Mouse (Mus musculus) forebrain, postnatal 0 days (tissue): Measurements from ENCODE around the gene Dlx2. TPM values are rescaled to one million over a fixed set of nuclear protein-coding genes. Genes with fewer than 3 reads are reported as not detected.

Experiments
- ATAC-seq: fragments of 200-750 bp; cut with Nextera tagmentation; 2 replicates; pipeline ENCODE4 v1.8.0; 2017; ENCODE audit warnings: mild to moderate bottlenecking, moderate library complexity
- DNase-seq: peaks from one replicate; pipeline ENCODE4 v3.0.0-alpha.2; 2015
- H3K27ac ChIP-seq: fragments of 300-500 bp; sonication (generic); 2 replicates; pipeline ENCODE4 v1.5.1; 2014; ENCODE audit warnings: low read depth, mild to moderate bottlenecking, antibody characterized with exemption, low read length, moderate library complexity, mixed read lengths
- H3K27me3 ChIP-seq: fragments of 300-500 bp; sonication (generic); 2 replicates; pipeline ENCODE4 v1.6.1; 2014; ENCODE audit warnings: mild to moderate bottlenecking, low read length, mixed read lengths; ENCODE audit not compliant: insufficient read depth
- H3K36me3 ChIP-seq: fragments of 300-500 bp; sonication (generic); 2 replicates; pipeline ENCODE4 v1.6.1; 2014; ENCODE audit warnings: mild to moderate bottlenecking, moderate library complexity; ENCODE audit not compliant: insufficient read depth
- H3K4me1 ChIP-seq: fragments of 300-500 bp; sonication (generic); 2 replicates; pipeline ENCODE4 v1.6.1; 2014; ENCODE audit warnings: antibody characterized with exemption; ENCODE audit not compliant: insufficient read depth
- H3K4me2 ChIP-seq: fragments of 300-500 bp; sonication (generic); 2 replicates; pipeline ENCODE4 v1.6.1; 2014; ENCODE audit warnings: low read depth, mild to moderate bottlenecking, moderate library complexity
- H3K4me3 ChIP-seq: fragments of 300-500 bp; sonication (generic); 2 replicates; pipeline ENCODE4 v1.5.1; 2014; ENCODE audit warnings: low read depth, low read length, mixed read lengths
- H3K9ac ChIP-seq: fragments of 300-500 bp; sonication (generic); 2 replicates; pipeline ENCODE4 v1.6.1; 2014; ENCODE audit warnings: mild to moderate bottlenecking
- H3K9me3 ChIP-seq: fragments of 300-500 bp; sonication (generic); 2 replicates; pipeline ENCODE4 v1.6.1; 2016; ENCODE audit warnings: low read length
- CTCF ChIP-seq: sonication (generic); IDR thresholded peaks from 2 replicates; pipeline ENCODE4 v1.5.1; 2016; ENCODE audit warnings: antibody characterized with exemption, control low read depth, low read depth
- WGBS: fragments of 180-500 bp; shearing (Covaris S2); extraction: QIAGEN DNeasy Blood & Tissue Kit; methylation state at CpG from one replicate; pipeline ENCODE4 v1.1.7; 2014; 5-methylcytosine and 5-hydroxymethylcytosine counted together
- polyA plus RNA-seq: library from polyadenylated mRNA; unstranded; fragments of >200 nt; fragmentation: Nextera tagmentation; extraction: Ambion mirVana; gene quantifications from 2 replicates; pipeline ENCODE4 v1.2.1, GENCODE M21; 2015
- total RNA-seq: library from RNA; depleted of rRNA; stranded (reverse); fragments of >200 nt; gene quantifications from 2 replicates; pipeline ENCODE4 v1.2.3, GENCODE M21; 2014

Gene Dlx2
- total and polyA plus RNA-seq, 2 experiments from 2014 or later: 28.1 to 43.1 TPM

- Histone ChIP-seq H3K9me3 (no peaks in the 10 kb centered on the region), H3K27me3 (no peaks in the 10 kb centered on the region), H3K36me3 (no peaks in the 10 kb centered on the region), H3K4me3 (no peak overlapping the region), H3K9ac (no peak overlapping the region), H3K27ac (no peak overlapping the region), H3K4me2 (no peak overlapping the region), H3K4me1 (no peaks in the 10 kb centered on the region)
- TF ChIP-seq CTCF: no peak
- no peak for ATAC-seq
- no peak for DNase-seq
- 86% methylated on average over 9 of the region's 9 CpGs for WGBS
These were observed 19.9 kb upstream of the Dlx2 start for GRCm38 (mm10) chr2:71566466-71566865.

GRCm38 (mm10) chr2:71556071-71556470 is 9.5 kb upstream of the Dlx2 start:
- WGBS: 66% methylated on average over 5 of the region's 5 CpGs
- H3K4me1 ChIP-seq: no peaks in the 10 kb centered on the region
- DNase-seq (no peak), ATAC-seq (no peak)
- no peaks in the 10 kb centered on the region for H3K9me3 ChIP-seq
- H3K27me3 ChIP-seq: peaks cover 16% of the 10 kb centered on the region
- no peak overlapping the region for H3K4me2 ChIP-seq
- no peak overlapping the region for H3K9ac ChIP-seq
- no peak overlapping the region for H3K27ac ChIP-seq
- TF ChIP-seq CTCF: no peak
- no peaks in the 10 kb centered on the region for H3K36me3 ChIP-seq
- no peak overlapping the region for H3K4me3 ChIP-seq

DNA sequence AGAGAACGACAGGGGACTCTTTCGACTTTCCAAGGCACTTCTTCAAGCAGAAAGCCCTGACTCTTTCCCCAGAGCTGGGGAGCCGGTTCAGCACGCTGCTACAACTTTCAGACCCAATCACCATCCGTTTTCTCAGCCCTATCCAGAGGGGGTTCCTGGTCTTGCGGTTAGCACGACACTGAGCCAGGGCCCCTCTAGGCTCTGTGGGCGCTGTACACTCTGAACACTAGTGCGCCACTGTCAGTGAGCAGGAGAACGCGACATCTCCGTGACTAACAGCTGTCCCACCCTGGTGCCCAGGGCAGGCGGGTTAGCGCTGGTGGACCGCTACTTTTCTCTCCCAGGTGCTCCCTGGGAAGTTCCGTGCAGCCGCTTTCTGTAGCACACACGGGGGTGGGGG is 5.2 kb upstream of the Dlx2 start:
- no peak for TF ChIP-seq CTCF
- Histone ChIP-seq H3K9ac (no peak overlapping the region), H3K27ac (no peak overlapping the region), H3K4me1 (no peaks in the 10 kb centered on the region), H3K4me2 (no peak overlapping the region), H3K27me3 (peaks cover 38% of the 10 kb centered on the region), H3K36me3 (no peaks in the 10 kb centered on the region), H3K9me3 (no peaks in the 10 kb centered on the region), H3K4me3 (no peak overlapping the region)
- no peak for ATAC-seq
- DNase-seq: no peak
- 2% methylated on average over 18 of the region's 18 CpGs for WGBS

DNA sequence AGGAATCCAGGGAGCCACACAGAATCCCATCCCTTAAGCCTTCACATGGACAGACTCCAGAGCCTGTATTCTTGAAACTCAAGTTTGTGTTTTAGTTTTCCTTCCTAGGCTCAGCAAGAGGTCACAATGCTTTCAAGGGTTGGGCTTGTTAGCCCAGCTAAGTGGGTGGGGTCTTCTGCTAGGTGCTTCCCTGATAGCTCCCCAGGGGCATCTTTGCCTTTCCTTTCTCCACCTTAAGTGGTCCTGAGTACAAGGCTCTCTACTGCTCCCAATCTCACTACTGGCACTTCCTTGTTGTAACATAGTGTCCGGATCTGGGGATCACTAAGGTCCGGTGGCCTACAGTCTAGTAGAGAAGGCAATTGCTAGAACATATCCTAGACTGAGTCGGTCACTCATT is 3.8 kb upstream of the Dlx2 start:
- no peak for DNase-seq
- Histone ChIP-seq H3K4me3 (no peak overlapping the region), H3K4me1 (no peaks in the 10 kb centered on the region), H3K9me3 (no peaks in the 10 kb centered on the region), H3K27me3 (peaks cover 38% of the 10 kb centered on the region), H3K9ac (no peak overlapping the region), H3K27ac (no peak overlapping the region), H3K36me3 (no peaks in the 10 kb centered on the region), H3K4me2 (no peak overlapping the region)
- WGBS: 43% methylated on average over 3 of the region's 3 CpGs
- no peak for ATAC-seq
- TF ChIP-seq CTCF: no peak

DNA sequence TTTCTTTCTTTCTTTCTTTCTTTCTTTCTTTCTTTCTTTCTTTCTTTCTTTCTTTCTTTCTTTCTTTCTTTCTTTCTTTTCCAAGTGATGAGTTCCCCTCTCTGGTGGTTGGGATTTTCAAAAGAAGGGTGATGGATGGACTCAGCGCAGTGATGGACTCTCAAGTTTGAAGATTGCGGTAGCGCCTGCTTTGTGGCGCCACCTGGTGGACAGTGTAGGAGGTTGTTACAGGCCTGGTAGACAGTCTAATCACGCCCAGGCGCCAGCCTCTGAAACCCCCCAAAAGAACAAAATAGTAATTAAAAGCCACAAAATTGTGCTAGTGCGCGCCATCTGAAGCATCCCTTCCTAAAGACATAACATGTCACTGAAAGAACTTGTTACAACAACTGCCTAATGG is 1.3 kb upstream of the Dlx2 start:
- WGBS: 5% methylated on average over 8 of the region's 8 CpGs
- peaks cover 34% of the 10 kb centered on the region for H3K27me3 ChIP-seq
- no peaks in the 10 kb centered on the region for H3K36me3 ChIP-seq
- DNase-seq: peak; percentile 85
- H3K9ac ChIP-seq: no peak overlapping the region
- no peak overlapping the region for H3K4me2 ChIP-seq
- ATAC-seq: no peak
- H3K9me3 ChIP-seq: no peaks in the 10 kb centered on the region
- no peaks in the 10 kb centered on the region for H3K4me1 ChIP-seq
- H3K27ac ChIP-seq: no peak overlapping the region
- TF ChIP-seq CTCF: peak; percentile 86
- H3K4me3 ChIP-seq: no peak overlapping the region

GRCm38 (mm10) chr2:71545882-71546639 is 493 bp downstream of the Dlx2 start:
- H3K27ac ChIP-seq: peak overlapping the region; percentile 84
- no peaks in the 10 kb centered on the region for H3K4me1 ChIP-seq
- WGBS: 1% methylated on average over 59 of the region's 59 CpGs
- peak overlapping the region; percentile 66 for H3K9ac ChIP-seq
- H3K9me3 ChIP-seq: no peaks in the 10 kb centered on the region
- no peaks in the 10 kb centered on the region for H3K36me3 ChIP-seq
- H3K4me2 ChIP-seq: peak overlapping the region; percentile 69
- TF ChIP-seq CTCF: no peak
- peak overlapping the region; percentile 49 for H3K4me3 ChIP-seq
- peak; percentile 77 for ATAC-seq
- peaks cover 32% of the 10 kb centered on the region for H3K27me3 ChIP-seq
- peak; percentile 68 for DNase-seq

- ATAC-seq: no peak
- 4% methylated on average over 32 of the region's 32 CpGs for WGBS
- H3K4me3 ChIP-seq: peak overlapping the region; percentile 49
- peak; percentile 67 for DNase-seq
- no peaks in the 10 kb centered on the region for H3K4me1 ChIP-seq
- no peaks in the 10 kb centered on the region for H3K9me3 ChIP-seq
- TF ChIP-seq CTCF: no peak
- H3K27me3 ChIP-seq: peaks cover 29% of the 10 kb centered on the region
- H3K27ac ChIP-seq: peak overlapping the region; percentile 84
- H3K4me2 ChIP-seq: peak overlapping the region; percentile 69
- peak overlapping the region; percentile 66 for H3K9ac ChIP-seq
- no peaks in the 10 kb centered on the region for H3K36me3 ChIP-seq
These were observed 1.1 kb downstream of the Dlx2 start for GRCm38 (mm10) chr2:71545401-71545881.
